Mouse (Mus musculus): ENCODE data around the gene Ebf3.

DNA sequence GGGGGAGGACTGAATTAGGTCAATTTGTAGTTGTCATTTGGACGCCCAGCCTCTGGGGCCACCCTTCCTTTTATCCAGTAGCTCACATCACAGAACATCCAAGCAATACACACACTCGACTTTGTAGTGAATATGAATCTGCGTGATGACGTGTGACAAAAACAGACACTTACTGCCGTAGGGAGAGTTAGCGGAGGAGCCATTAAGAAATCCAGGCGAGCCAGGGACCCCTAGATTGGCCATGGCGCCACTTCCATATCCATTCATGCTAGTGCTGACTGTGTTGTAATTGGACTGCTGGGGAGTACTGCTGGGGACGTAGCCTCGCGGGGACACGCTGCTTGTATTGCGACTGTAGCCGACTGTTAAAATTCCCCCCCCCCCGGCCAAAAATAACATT lies 115.3 kb downstream of the Ebf3 start:
- TF ChIP-seq CTCF (conservative IDR thresholded peaks at IDR 0.05; ENCODE audit: insufficient read depth, insufficient read length, low read depth, low read length) (no peak), POLR2A (IDR thresholded peaks at IDR 0.05; ENCODE audit: low read depth, low read length) (no peak)
